Mouse (Mus musculus): ENCODE data around the gene Ldlrap1. TPM values are rescaled to one million over a fixed set of nuclear protein-coding genes. Genes with fewer than 3 reads are reported as not detected.

Ldlrap1 gene
- total RNA-seq, 2 experiments from 2014 or later, result 5.7 to 6.6 TPM

DNA sequence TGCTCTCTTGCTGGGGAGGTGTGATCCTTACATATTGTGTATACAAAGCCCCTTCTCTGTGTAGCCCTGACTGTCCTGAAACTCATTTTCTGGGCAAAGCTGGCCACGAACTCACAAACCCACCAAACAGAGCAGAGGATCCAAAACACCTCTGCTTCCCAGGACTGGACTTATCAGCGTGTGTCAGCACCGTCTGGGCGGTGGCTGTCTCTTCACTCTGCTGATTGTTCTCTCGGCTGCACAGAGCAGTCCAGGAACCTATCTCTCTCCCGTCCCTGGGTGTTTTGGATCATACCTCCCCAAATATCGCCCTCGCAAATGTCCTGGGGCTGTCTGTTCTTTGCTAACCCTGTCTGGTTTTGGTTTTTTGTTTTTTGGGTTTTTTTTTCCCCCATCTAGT is 48.3 kb downstream of the Ldlrap1 start:
- no peak overlapping the region for H3K4me3 ChIP-seq

DNA sequence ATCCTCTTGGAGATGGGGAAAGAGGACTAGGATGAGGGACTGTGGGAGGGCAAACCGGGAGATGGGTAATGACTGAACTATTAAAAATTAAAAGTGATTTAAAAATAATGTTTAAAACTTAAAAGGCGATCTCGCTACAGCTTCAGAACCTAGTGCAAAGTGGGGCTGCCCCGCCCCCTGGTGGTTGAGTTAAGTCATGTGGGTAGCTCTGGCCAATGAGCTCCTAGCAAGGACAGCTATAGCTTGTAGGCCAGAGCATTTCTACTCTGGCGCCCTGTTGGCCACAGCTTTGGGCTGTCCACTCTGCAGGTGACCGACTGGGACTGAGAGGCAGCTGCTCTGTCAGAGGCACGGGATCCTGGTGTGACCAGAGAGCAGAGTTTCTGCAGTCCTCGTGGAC is 53.9 kb downstream of the Ldlrap1 start:
- TF ChIP-seq CTCF (IDR thresholded peaks at IDR 0.05), result peak; percentile 87
- DNase-seq, result peak; percentile 88
- Histone ChIP-seq H3K4me3 (no peak overlapping the region), H3K27ac (no peak overlapping the region; the same call in 1 of the 2 replicates)
- intact Hi-C loops (cut with DNase I), result loop anchor here (1.0 kb wide), 1 partner anchor 171 kb away; no protein-coding TSS in a partner anchor

More for the DNA sequence above, 48.3 kb downstream of the Ldlrap1 start:
- H3K27ac ChIP-seq, result no peak overlapping the region
- no peak for DNase-seq
- no peak for TF ChIP-seq CTCF (IDR thresholded peaks at IDR 0.05)
- intact Hi-C loops (cut with DNase I), result no loop called here

DNA sequence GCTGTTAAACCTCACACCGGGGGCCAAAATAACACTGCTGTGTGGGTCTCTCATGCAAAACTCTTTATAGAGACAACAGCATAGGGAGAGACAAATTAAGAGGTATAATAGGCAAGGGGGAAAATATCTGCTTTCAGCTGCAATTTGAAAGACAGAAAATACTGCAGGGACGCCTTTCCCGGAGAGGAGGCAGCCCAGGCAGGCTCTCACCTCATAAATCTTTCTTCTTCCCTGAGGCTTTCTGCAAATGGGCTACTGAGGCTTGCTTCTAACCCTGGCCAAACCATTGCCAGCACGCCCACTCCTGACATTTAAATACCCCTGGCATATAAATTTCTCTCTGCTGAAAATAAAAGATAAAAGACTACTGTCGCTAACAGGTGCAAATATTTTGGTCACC is 62.5 kb downstream of the Ldlrap1 start:
- intact Hi-C loops (cut with DNase I), result no loop called here
- DNase-seq, result no peak
- TF ChIP-seq CTCF (IDR thresholded peaks at IDR 0.05), result no peak
- Histone ChIP-seq H3K27ac (no peak overlapping the region), H3K4me3 (no peak overlapping the region)

DNA sequence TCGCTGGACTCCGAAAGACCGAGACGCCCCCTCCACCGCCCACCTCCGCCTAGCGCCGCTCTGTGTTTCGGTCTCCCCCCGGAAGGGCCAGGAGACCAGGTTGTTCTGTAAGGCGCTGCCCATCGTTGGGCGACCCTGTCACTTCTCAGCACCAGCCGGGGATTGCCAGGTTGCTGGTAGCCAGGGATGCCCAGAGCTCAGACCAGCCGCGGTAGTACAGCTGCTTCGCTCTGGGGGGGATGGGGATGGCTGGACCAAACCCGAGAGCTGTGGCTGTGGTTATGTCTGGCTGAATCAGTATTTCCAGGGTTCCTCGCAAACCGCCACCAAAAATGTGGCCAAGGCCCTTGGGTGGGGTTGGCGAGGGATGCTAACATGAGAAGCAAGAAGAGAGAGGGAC is 63.2 kb downstream of the Ldlrap1 start:
- H3K4me3 ChIP-seq, result peak overlapping the region; percentile 92
- peak overlapping the region; percentile 53 for H3K27ac ChIP-seq
- intact Hi-C loops (cut with DNase I), result no loop called here
- DNase-seq, result no peak
- TF ChIP-seq CTCF (IDR thresholded peaks at IDR 0.05), result no peak

DNA sequence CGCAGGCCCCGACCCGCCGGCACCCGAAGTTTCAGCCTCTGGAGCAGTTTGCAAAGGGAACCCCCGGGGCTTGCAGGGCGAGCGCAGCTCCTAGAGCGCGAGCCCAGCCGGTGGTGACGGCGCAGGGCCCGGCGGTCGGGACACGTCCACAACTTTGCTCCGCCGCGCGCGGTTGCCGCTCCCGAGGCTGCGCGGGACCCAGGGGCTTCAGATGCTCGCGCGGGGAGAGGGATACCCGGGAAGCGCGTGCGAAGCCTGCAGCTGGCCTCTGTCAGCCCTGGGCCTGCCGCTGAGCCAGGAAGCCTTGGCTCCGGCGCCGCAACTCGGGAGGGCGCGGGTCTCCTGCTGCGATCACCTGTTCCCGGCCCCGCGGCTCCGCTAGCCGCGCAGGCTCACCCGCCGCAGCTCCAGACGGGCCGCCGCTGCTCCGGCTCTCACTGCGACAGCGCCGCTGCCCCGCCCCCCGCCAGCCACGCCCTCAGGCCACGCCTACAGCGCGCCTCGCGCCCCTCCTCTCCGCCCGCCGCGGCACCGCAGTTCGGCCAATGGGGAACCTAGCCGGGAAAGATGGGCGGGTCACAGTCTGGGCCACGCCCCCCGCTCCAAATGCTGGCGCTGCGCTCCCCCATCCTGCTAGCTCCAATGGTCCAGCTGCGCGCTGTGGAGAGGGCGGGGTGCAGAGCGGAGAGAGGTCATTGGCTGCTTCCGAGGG is 63.8 kb downstream of the Ldlrap1 start, which contains the start of gene Man1c1:
TSS of gene Man1c1 (minus strand) at position 456 of the 712 bp plus-strand sequence.
- Histone ChIP-seq H3K4me3 (peak within 1 kb of the TSS; percentile 92), H3K27ac (peak within 1 kb of the TSS; percentile 84)
- peak; percentile 99 for DNase-seq
- intact Hi-C loops (cut with DNase I), result loop anchor here (2.0 kb wide), 1 partner anchor 111 kb away; no protein-coding TSS in a partner anchor
- no peak for TF ChIP-seq CTCF (IDR thresholded peaks at IDR 0.05)

DNA sequence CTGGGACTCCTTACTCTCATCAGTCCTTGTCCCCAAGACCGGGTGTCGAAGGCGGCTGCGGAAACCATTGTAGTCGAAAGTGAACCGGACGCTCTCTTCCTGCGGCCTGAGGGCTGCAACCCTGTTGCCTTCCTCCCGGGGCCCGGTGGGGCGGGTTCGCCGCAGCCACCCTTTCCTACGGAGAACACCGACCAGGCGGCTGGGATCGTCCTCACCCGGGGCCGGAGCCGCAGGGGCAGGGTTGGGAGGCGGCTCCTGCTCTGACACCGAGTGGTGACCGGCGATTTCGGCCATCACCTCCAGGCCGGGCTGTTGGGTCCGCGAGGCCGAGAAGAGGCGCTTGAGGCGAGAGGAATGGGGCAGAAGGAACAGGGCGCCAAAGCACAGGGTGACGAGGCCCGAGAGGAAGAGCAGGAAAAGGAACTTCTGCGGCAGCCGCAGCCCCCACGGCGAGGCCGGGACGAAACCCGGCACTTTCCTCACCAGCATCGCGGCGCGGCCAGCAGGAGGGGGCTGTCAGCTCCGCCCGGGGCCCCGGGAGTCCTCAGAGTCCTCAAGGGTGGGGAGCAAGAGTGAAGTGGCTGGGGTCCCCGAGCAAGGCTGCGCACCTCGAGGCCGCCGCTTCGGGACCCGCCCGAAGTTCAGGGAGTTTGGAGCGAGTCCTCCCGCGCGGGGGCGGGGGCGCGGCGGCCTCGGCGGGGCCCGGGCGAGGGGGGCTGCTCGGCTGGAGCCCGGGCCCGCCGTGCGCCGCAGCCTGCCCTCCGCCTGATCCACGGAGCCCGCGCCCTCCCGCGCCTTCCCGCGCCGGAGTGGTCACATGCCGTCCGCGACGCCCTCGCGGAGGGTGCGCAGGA is 64.6 kb downstream of the Ldlrap1 start:
- peak; percentile 62 for DNase-seq
- Histone ChIP-seq H3K27ac (peak overlapping the region; percentile 84), H3K4me3 (peak overlapping the region; percentile 92)
- intact Hi-C loops (cut with DNase I), result loop anchor here (2.0 kb wide), 1 partner anchor 110 kb away; no protein-coding TSS in a partner anchor
- TF ChIP-seq CTCF (IDR thresholded peaks at IDR 0.05), result no peak

DNA sequence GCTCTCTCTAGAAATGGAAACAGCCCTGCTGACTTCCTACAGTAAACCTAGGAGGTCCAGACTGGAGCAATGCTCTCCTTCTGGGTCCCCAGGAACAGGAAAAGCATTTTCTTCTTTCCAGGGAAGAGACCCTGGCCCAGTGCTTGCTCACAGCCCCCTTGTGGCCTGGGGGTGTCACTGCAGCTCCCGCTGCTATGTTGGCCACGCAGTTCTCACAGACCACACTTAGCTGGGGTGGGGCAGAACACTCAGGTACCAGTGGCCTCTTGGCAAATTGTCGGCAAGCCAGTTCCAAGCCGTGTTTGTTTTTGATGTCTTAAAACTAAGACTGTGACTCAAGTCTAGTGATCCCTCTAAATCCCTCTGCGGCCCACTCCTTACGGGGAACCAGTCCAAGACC is 65.9 kb downstream of the Ldlrap1 start:
- no peak; the same call in 1 of the 2 replicates for TF ChIP-seq CTCF (IDR thresholded peaks at IDR 0.05)
- intact Hi-C loops (cut with DNase I), result loop anchor here (2.0 kb wide), 1 partner anchor 109 kb away; no protein-coding TSS in a partner anchor
- H3K27ac ChIP-seq, result peak overlapping the region; percentile 84

DNA sequence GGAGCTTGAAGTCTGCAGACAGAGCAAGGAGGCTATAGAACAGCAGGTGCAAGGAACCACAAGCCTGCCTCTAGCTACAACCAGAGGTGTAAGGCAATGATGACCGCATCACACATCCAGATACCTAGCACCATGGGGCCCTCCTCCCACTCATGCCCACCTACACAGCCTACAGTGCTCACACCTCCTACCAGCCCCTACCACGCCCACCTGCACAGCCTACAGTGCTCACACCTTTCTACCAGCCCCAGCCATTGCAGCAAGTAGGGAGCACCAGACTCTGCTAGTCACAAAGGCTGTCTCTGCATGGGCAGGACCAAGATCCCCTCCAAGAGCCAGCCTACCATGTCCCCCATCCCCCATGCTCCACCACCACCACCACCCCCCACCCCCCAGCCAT is 66.9 kb downstream of the Ldlrap1 start:
- H3K27ac ChIP-seq, result no peak overlapping the region
- no peak for DNase-seq
- no peak for TF ChIP-seq CTCF (IDR thresholded peaks at IDR 0.05)
- no peak overlapping the region for H3K4me3 ChIP-seq
- intact Hi-C loops (cut with DNase I), result no loop called here

More for the DNA sequence above, 65.9 kb downstream of the Ldlrap1 start:
- peak; percentile 79 for DNase-seq
- H3K4me3 ChIP-seq, result peak overlapping the region; percentile 92

DNA sequence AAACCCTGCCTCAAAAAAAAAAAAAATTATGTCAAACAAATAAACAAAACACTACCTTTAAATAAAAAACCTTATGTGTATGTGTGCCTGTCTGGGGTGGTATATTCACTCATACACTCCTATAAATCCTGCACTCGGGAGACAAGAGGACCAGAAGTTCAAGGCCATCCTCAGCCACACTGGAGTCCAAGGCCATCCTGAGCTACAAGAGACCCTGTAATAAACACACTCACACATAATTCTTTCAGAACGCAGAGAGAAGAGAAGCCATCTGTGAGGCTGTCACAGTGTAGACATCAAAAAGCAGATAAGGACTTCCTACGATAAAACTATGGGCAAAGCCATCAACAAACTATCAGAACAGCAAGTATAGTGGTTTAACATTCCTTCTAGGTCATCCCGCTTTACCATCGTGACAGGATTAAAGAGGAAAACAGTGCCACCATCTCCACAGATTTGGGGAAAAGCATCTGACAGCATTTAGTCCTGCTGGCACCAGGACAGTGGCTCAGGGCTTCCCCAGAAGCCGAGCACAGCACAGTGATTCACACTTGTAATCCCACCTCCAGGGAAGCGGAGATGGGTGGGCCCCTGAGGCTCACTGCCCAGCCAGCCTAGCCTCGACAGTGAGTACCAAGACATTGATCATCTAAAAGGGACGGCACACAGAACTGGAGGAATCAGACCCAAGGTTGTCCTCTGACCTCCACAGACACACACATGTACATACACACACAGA is 74.5 kb downstream of the Ldlrap1 start:
- TF ChIP-seq CTCF (IDR thresholded peaks at IDR 0.05), result no peak
- Histone ChIP-seq H3K4me3 (no peak overlapping the region), H3K27ac (no peak overlapping the region)
- DNase-seq, result no peak
- intact Hi-C loops (cut with DNase I), result no loop called here

DNA sequence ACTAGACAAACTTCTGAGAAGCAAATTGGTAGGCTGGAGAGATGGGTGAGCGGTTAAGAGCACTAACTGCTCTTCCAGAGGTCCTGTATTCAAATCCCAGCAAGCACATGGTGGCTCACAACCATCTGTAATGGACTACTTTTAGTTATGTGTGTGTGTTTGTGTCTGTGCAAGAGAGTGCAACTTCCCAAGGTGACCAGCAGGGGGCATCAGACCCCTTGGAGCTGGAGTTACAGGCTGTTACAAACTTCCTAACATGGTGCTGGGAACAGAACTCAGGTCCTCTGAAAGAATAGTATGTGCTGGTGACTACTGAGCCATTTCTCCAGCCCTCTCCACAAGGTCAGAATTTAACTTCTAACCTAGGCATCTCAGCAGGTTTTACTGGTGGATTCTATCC is 75.4 kb downstream of the Ldlrap1 start:
- Histone ChIP-seq H3K4me3 (no peak overlapping the region), H3K27ac (no peak overlapping the region)
- peak; percentile 33 for TF ChIP-seq CTCF (IDR thresholded peaks at IDR 0.05)
- no peak for DNase-seq
- intact Hi-C loops (cut with DNase I), result no loop called here

Other genes starting within 250 kb of the Ldlrap1 start
- 100 to 1,000 TPM; 131 to 136 TPM for gene Mtfr1l, start 232.6 kb downstream of the Ldlrap1 start, total RNA-seq (2021)
- gene Selenon, start 215.9 kb downstream of the Ldlrap1 start, total RNA-seq (2021), result 1 to 10 TPM; 4.4 to 6.3 TPM
- gene Man1c1, start 63.7 kb downstream of the Ldlrap1 start, total RNA-seq (2021), result 1 to 10 TPM; 2.9 to 4.2 TPM
- 10 to 100 TPM; 15.1 to 20.4 TPM for gene Maco1, start 85.3 kb upstream of the Ldlrap1 start, total RNA-seq (2021)
- gene Rhd, start 96.5 kb upstream of the Ldlrap1 start, total RNA-seq (2021), result not detected
- 10 to 100 TPM; 27.8 to 30.9 TPM for gene Tmem50a, start 147.0 kb upstream of the Ldlrap1 start, total RNA-seq (2021)
- gene Rsrp1, start 155.6 kb upstream of the Ldlrap1 start, total RNA-seq (2021), result 100 to 1,000 TPM; 221 to 234 TPM
- gene Syf2, start 162.9 kb upstream of the Ldlrap1 start, total RNA-seq (2021), result 10 to 100 TPM; 39.5 to 40.9 TPM